Mouse (Mus musculus) embryonic facial prominence, embryonic 10.5 days (tissue): Measurements from ENCODE around the gene Helz2. TPM values are rescaled to one million over a fixed set of nuclear protein-coding genes. Genes with fewer than 3 reads are reported as not detected.
A peak's percentile ranks its signal among the peaks of the same experiment; 100 is the strongest.

Experiments used
- DNase-seq: peaks from one replicate; pipeline ENCODE4 v3.0.0-alpha.2; 2017; ENCODE audit warnings: low spot score
- H3K27ac ChIP-seq: fragments of 300-500 bp; sonication (generic); replicated peaks from 2 replicates; pipeline ENCODE4 v1.5.1; 2016; ENCODE audit warnings: mild to moderate bottlenecking
- H3K27me3 ChIP-seq: fragments of 300-500 bp; sonication (generic); replicated peaks from 2 replicates; pipeline ENCODE4 v1.6.1; 2016; ENCODE audit warnings: low read depth, mild to moderate bottlenecking; ENCODE audit not compliant: poor library complexity, severe bottlenecking
- H3K36me3 ChIP-seq: fragments of 300-500 bp; sonication (generic); replicated peaks from 2 replicates; pipeline ENCODE4 v1.6.1; 2016; ENCODE audit warnings: mild to moderate bottlenecking, moderate library complexity
- H3K4me1 ChIP-seq: fragments of 300-500 bp; sonication (generic); 2 replicates; pipeline ENCODE4 v1.6.1; 2016
- H3K4me3 ChIP-seq: fragments of 300-500 bp; sonication (generic); 2 replicates; pipeline ENCODE4 v1.5.1; 2016; ENCODE audit warnings: mild to moderate bottlenecking, moderate library complexity
- H3K9me3 ChIP-seq: fragments of 300-500 bp; sonication (generic); 2 replicates; pipeline ENCODE4 v1.6.1; 2016; ENCODE audit warnings: mild to moderate bottlenecking
- WGBS: fragments of 180-500 bp; shearing (Covaris S2); methylation state at CpG from one replicate; pipeline ENCODE4 v1.1.7; 2016; 5-methylcytosine and 5-hydroxymethylcytosine counted together
- polyA plus RNA-seq: library from polyadenylated mRNA; unstranded; fragments of >200 nt; fragmentation: Nextera tagmentation; extraction: Ambion mirVana; gene quantifications from 2 replicates; pipeline ENCODE4 v1.2.1, GENCODE M21; 2016

The Helz2 gene
- polyA plus RNA-seq, 1 experiment from 2014 or later: 1.1 TPM

- Histone ChIP-seq H3K27ac (no peak overlapping the region), H3K9me3 (no peaks in the 10 kb centered on the region), H3K36me3 (peaks cover 80% of the 10 kb centered on the region), H3K4me1 (peaks cover 5% of the 10 kb centered on the region), H3K27me3 (no peaks in the 10 kb centered on the region), H3K4me3 (no peak overlapping the region)
- WGBS: 82% methylated on average over 1 of the region's 1 CpGs
- DNase-seq: no peak
These were observed 11.4 kb upstream of the Helz2 start for GRCm38 (mm10) chr2:181253248-181253647.

DNA sequence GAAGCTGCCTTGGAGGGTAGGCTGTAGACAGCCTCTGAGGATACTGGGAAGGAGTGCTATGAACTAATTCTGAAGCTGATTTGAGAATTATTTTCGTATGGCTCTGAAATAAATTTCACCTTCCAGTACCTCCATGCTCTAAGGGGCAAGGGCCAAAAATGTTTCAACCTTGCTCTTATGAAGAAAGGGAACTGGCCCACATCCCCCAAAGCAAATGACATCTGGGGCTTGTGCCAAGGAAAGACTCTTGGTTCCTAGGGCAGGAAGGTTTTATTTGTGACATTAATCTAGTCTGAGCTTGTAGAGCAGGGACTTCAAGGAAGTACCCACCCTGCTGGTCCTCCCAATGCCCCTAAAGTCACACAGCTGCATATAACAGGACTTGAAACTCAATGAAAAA, 10.0 kb upstream of the Helz2 start:
- DNase-seq: no peak
- Histone ChIP-seq H3K27me3 (no peaks in the 10 kb centered on the region), H3K9me3 (no peaks in the 10 kb centered on the region), H3K27ac (no peak overlapping the region), H3K4me3 (no peak overlapping the region), H3K36me3 (peaks cover 66% of the 10 kb centered on the region), H3K4me1 (peaks cover 5% of the 10 kb centered on the region)
- WGBS: 79% methylated on average over 1 of the region's 1 CpGs

GRCm38 (mm10) chr2:181249217-181249616, 7.4 kb upstream of the Helz2 start:
- Histone ChIP-seq H3K27ac (no peak overlapping the region), H3K27me3 (no peaks in the 10 kb centered on the region), H3K36me3 (peaks cover 41% of the 10 kb centered on the region), H3K9me3 (no peaks in the 10 kb centered on the region), H3K4me1 (peaks cover 6% of the 10 kb centered on the region), H3K4me3 (no peak overlapping the region)
- WGBS: 82% methylated on average over 10 of the region's 10 CpGs
- no peak for DNase-seq

- no peaks in the 10 kb centered on the region for H3K9me3 ChIP-seq
- no peak overlapping the region for H3K4me3 ChIP-seq
- H3K27ac ChIP-seq: no peak overlapping the region
- H3K27me3 ChIP-seq: no peaks in the 10 kb centered on the region
- no peak for DNase-seq
- no peaks in the 10 kb centered on the region for H3K36me3 ChIP-seq
- peaks cover 36% of the 10 kb centered on the region for H3K4me1 ChIP-seq
- WGBS: 36% methylated on average over 2 of the region's 2 CpGs
These were observed 3.2 kb upstream of the Helz2 start for GRCm38 (mm10) chr2:181245031-181245430.

GRCm38 (mm10) chr2:181243706-181244394, 2.0 kb upstream of the Helz2 start:
- DNase-seq: no peak
- no peaks in the 10 kb centered on the region for H3K9me3 ChIP-seq
- H3K4me3 ChIP-seq: no peak overlapping the region
- H3K4me1 ChIP-seq: peaks cover 31% of the 10 kb centered on the region
- H3K27me3 ChIP-seq: no peaks in the 10 kb centered on the region
- H3K36me3 ChIP-seq: no peaks in the 10 kb centered on the region
- WGBS: 26% methylated on average over 11 of the region's 11 CpGs
- no peak overlapping the region for H3K27ac ChIP-seq

DNA sequence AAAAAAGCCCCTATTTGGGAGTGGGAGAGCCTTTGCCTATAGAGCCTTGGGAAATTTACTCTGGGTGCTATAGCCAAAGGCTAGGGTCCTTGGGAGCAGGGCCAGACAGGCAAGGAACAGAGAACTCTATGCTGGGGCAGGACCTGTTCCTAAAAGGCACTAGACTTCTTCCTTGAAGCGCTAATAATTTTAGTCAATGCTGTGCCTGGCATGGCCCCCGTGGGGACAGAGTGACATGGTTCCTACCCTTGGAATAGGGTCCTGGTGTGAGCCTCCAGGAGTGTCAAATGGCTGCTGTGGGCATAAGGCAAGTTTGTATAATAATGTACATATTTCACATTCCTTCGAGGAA, 463 bp upstream of the Helz2 start:
- 66% methylated on average over 3 of the region's 3 CpGs for WGBS
- H3K9me3 ChIP-seq: no peaks in the 10 kb centered on the region

DNA sequence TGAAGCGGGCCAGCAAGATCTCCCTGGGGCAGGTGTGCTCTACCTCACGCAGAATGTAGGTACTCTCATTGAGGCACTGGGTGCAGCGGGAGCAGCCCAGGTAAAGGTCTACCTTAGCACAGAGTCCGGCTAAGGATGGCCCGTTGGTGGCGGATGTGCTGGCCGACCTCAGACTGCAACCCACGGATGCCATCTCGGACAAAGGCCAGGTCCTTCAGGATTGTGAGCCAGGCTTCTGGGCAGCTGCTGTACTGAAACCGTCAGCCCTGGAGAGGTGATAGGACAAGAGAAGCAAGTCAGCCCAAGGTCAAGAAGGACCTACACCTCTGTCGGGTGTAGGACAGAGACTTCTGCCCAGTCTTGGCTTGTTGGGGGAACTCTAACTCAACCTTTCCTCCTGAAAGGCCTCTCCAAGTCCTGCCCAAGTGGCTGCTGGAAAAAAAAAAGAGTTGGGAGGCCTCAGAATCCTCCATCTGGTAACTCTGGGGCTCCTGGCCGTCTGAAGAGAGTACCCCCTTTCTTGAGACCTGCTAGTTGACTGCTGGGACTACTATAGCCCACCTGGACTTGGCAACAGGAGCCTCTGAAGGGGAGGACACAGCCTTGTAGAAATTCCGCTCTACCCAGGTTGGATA, 904 bp downstream of the Helz2 start:
- H3K36me3 ChIP-seq: no peaks in the 10 kb centered on the region
- peak overlapping the region; percentile 58 for H3K4me3 ChIP-seq
- 93% methylated on average over 13 of the region's 13 CpGs for WGBS
- no peaks in the 10 kb centered on the region for H3K9me3 ChIP-seq
- peaks cover 31% of the 10 kb centered on the region for H3K4me1 ChIP-seq
- DNase-seq: no peak
- no peaks in the 10 kb centered on the region for H3K27me3 ChIP-seq
- H3K27ac ChIP-seq: no peak overlapping the region

More for the DNA sequence above, 463 bp upstream of the Helz2 start:
- H3K4me1 ChIP-seq: peaks cover 31% of the 10 kb centered on the region
- no peaks in the 10 kb centered on the region for H3K36me3 ChIP-seq
- H3K4me3 ChIP-seq: peak overlapping the region; percentile 58
- H3K27ac ChIP-seq: 0 out of 2 replicates have a peak overlapping the region, but pooled peaks have one; percentile 71
- H3K27me3 ChIP-seq: no peaks in the 10 kb centered on the region
- DNase-seq: no peak

DNA sequence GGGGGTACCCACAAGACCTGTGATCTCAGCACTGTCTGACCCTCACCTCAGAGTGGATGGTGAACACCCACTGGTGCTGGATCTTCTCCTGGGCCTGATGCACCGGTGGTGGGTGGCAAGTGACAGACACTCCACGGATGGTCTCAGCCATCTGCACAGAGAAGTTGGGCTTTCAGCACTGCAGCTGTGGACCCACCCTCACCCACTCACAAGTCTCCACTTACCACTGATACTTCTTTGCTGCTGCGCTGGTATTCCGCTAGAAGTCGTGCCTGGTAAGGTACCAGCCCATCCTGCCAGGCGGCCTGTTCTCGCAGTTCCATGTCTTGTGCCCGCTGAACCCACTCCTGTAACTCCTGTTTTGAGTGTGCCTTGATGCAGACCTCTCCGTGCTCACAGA, 2.6 kb downstream of the Helz2 start:
- DNase-seq: no peak
- no peak overlapping the region for H3K4me3 ChIP-seq
- no peaks in the 10 kb centered on the region for H3K36me3 ChIP-seq
- H3K27me3 ChIP-seq: no peaks in the 10 kb centered on the region
- WGBS: 91% methylated on average over 9 of the region's 9 CpGs
- no peaks in the 10 kb centered on the region for H3K9me3 ChIP-seq
- H3K27ac ChIP-seq: no peak overlapping the region
- peaks cover 30% of the 10 kb centered on the region for H3K4me1 ChIP-seq

- H3K4me3 ChIP-seq: no peak overlapping the region
- 68% methylated on average over 2 of the region's 2 CpGs for WGBS
- H3K36me3 ChIP-seq: no peaks in the 10 kb centered on the region
- no peaks in the 10 kb centered on the region for H3K9me3 ChIP-seq
- DNase-seq: no peak
- H3K27ac ChIP-seq: no peak overlapping the region
- H3K27me3 ChIP-seq: no peaks in the 10 kb centered on the region
- peaks cover 26% of the 10 kb centered on the region for H3K4me1 ChIP-seq
These were observed 3.0 kb downstream of the Helz2 start for GRCm38 (mm10) chr2:181238861-181239260.

DNA sequence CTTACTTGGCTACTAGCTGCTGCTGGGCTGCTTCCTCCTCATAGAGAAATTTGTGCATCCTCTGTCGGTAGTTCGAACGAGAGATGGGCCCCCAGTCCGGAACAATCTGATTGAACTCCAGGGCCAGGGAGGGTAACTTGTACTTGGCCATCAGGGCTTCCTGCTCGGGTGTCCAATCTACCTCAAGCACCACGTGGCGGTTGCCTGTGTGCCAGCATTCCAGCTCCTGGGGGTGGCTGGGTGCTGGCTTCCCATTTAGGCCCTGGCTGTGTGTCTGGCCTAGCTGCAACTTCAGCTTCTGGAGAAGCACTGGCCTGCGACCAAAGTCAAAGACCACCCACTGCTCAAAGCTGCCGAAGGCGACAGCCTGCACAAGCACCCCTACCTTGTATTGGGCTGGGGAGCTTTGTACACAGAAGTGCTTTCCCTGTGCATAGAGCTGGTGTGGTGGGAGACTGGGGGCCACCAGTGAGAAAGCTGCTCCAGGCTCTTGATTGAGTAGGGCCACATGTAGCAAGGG, 3.7 kb downstream of the Helz2 start:
- H3K36me3 ChIP-seq: no peaks in the 10 kb centered on the region
- H3K27ac ChIP-seq: no peak overlapping the region
- H3K27me3 ChIP-seq: no peaks in the 10 kb centered on the region
- DNase-seq: no peak
- no peaks in the 10 kb centered on the region for H3K9me3 ChIP-seq
- H3K4me1 ChIP-seq: peaks cover 19% of the 10 kb centered on the region
- no peak overlapping the region for H3K4me3 ChIP-seq
- 81% methylated on average over 10 of the region's 10 CpGs for WGBS

GRCm38 (mm10) chr2:181237251-181238014, 4.4 kb downstream of the Helz2 start:
- Histone ChIP-seq H3K36me3 (no peaks in the 10 kb centered on the region; the same call in 1 of the 2 replicates), H3K27ac (no peak overlapping the region), H3K9me3 (no peaks in the 10 kb centered on the region), H3K4me3 (no peak overlapping the region), H3K4me1 (peaks cover 14% of the 10 kb centered on the region), H3K27me3 (no peaks in the 10 kb centered on the region)
- no peak for DNase-seq
- 88% methylated on average over 17 of the region's 17 CpGs for WGBS

DNA sequence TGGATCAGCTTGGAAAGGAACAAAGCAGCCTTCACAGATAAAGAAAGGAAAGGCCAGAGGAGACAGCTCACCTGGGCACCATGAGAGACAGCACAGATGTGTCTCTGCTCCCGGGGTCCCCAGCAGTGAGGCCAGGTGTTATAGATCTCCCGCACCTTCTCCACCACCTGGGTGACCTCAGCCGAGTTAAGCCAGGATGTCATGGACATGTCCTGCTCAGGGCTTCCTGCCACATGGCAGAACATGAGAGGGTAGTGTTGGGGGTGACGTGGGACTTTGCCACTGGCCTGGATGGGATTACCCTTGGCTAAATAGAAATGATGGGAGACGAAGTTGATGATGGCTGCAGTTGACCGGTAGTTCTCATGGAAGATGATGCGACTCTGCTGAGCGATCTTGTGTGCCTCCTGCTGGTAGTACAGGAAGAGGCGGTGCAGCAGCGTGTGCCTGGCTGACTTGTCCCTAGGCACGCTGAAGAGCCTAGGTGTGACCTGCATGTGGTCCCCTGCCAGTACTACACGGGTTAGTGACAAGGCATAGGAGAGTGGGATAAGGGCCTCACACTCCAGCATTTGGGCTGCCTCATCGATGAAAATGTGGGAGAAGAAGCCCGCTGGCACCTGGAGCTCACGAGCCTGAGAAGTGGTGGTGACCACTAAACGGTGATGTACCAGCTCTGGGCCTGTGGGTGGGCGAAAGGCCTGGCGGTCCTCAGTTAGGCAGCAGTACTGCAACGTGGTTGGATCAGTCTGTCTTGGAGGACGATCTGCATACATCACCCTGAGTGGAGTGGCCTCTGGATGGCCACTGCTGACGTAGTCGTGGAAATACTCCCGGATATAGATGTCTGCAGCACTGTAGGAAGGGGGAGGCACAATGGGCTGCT, 5.9 kb downstream of the Helz2 start:
- no peaks in the 10 kb centered on the region for H3K4me1 ChIP-seq
- no peak overlapping the region for H3K4me3 ChIP-seq
- WGBS: 86% methylated on average over 23 of the region's 23 CpGs
- H3K9me3 ChIP-seq: no peaks in the 10 kb centered on the region
- no peaks in the 10 kb centered on the region; the same call in 1 of the 2 replicates for H3K36me3 ChIP-seq
- no peak for DNase-seq
- H3K27ac ChIP-seq: no peak overlapping the region
- H3K27me3 ChIP-seq: no peaks in the 10 kb centered on the region
